Mouse (Mus musculus) heart, embryonic 12.5 days (tissue): Measurements from ENCODE around the gene Acbd4. TPM values are rescaled to one million over a fixed set of nuclear protein-coding genes. Genes with fewer than 3 reads are reported as not detected.

Experiments
- ATAC-seq: fragments of 200-750 bp; cut with Nextera tagmentation; 2 replicates; pipeline ENCODE4 v1.8.0; 2017; ENCODE audit warnings: moderate TSS enrichment, moderate library complexity; ENCODE audit not compliant: insufficient number of reproducible peaks, low FRiP score
- H3K27ac ChIP-seq: fragments of 300-500 bp; sonication (generic); 2 replicates; pipeline ENCODE4 v1.5.1; 2016; ENCODE audit warnings: mild to moderate bottlenecking, moderate library complexity; ENCODE audit not compliant: poor library complexity, severe bottlenecking
- H3K27me3 ChIP-seq: fragments of 300-500 bp; sonication (generic); replicated peaks from 2 replicates; pipeline ENCODE4 v1.6.1; 2016; ENCODE audit warnings: mild to moderate bottlenecking, moderate library complexity
- H3K36me3 ChIP-seq: fragments of 300-500 bp; sonication (generic); 2 replicates; pipeline ENCODE4 v1.6.1; 2016; ENCODE audit warnings: mild to moderate bottlenecking, moderate library complexity
- H3K4me1 ChIP-seq: fragments of 300-500 bp; sonication (generic); replicated peaks from 2 replicates; pipeline ENCODE4 v1.6.1; 2016; ENCODE audit warnings: mild to moderate bottlenecking
- H3K4me2 ChIP-seq: fragments of 300-500 bp; sonication (generic); 2 replicates; pipeline ENCODE4 v1.6.1; 2016; ENCODE audit warnings: mild to moderate bottlenecking, moderate library complexity
- H3K4me3 ChIP-seq: fragments of 300-500 bp; sonication (generic); 2 replicates; pipeline ENCODE4 v1.5.1; 2016; ENCODE audit warnings: mild to moderate bottlenecking
- H3K9ac ChIP-seq: fragments of 300-500 bp; sonication (generic); 2 replicates; pipeline ENCODE4 v1.6.1; 2016; ENCODE audit warnings: mild to moderate bottlenecking, moderate library complexity
- H3K9me3 ChIP-seq: fragments of 300-500 bp; sonication (generic); replicated peaks from 2 replicates; pipeline ENCODE4 v1.6.1; 2016; ENCODE audit warnings: mild to moderate bottlenecking, moderate library complexity
- WGBS: fragments of 180-500 bp; shearing (Covaris S2); methylation state at CpG from one replicate; pipeline ENCODE4 v1.1.7; 2016; 5-methylcytosine and 5-hydroxymethylcytosine counted together
- polyA plus RNA-seq: library from polyadenylated mRNA; unstranded; fragments of >200 nt; fragmentation: Nextera tagmentation; extraction: Ambion mirVana; gene quantifications from 2 replicates; pipeline ENCODE4 v1.2.1, GENCODE M21; 2016

Gene Acbd4
- 13.5 and 13.8 TPM in 2 replicates for polyA plus RNA-seq

- Histone ChIP-seq H3K27ac (no peak within 1 kb of the TSS), H3K27me3 (peaks cover 28% of the 10 kb centered on the region)
- ATAC-seq = peak; percentile 54
These were observed at the start of gene Acbd4, which contains the start of gene Plcd3 for GRCm38 (mm10) chr11:103101481-103101865. Gene Acbd4 (plus strand): TSS chr11:103101682. Gene Plcd3 (minus strand): TSS chr11:103101658.

GRCm38 (mm10) chr11:103052078-103052477 lies 49.4 kb upstream of the Acbd4 start:
- 85% methylated on average over 6 of the region's 6 CpGs for WGBS
- peaks cover 64% of the 10 kb centered on the region for H3K36me3 ChIP-seq
- H3K9ac ChIP-seq = 0 out of 2 replicates have a peak overlapping the region, but pooled peaks have one; percentile 31

More at GRCm38 (mm10) chr11:103101481-103101865, at the start of gene Acbd4, which contains the start of gene Plcd3:
- peaks cover 52% of the 10 kb centered on the region for H3K4me1 ChIP-seq
- H3K4me2 ChIP-seq = peak within 1 kb of the TSS; percentile 93
- WGBS = 0% methylated on average over 32 of the region's 34 CpGs
- H3K36me3 ChIP-seq = no peaks in the 10 kb centered on the region
- H3K9ac ChIP-seq = peak within 1 kb of the TSS; percentile 71
- H3K9me3 ChIP-seq = no peaks in the 10 kb centered on the region
- H3K4me3 ChIP-seq = peak within 1 kb of the TSS; percentile 67

DNA sequence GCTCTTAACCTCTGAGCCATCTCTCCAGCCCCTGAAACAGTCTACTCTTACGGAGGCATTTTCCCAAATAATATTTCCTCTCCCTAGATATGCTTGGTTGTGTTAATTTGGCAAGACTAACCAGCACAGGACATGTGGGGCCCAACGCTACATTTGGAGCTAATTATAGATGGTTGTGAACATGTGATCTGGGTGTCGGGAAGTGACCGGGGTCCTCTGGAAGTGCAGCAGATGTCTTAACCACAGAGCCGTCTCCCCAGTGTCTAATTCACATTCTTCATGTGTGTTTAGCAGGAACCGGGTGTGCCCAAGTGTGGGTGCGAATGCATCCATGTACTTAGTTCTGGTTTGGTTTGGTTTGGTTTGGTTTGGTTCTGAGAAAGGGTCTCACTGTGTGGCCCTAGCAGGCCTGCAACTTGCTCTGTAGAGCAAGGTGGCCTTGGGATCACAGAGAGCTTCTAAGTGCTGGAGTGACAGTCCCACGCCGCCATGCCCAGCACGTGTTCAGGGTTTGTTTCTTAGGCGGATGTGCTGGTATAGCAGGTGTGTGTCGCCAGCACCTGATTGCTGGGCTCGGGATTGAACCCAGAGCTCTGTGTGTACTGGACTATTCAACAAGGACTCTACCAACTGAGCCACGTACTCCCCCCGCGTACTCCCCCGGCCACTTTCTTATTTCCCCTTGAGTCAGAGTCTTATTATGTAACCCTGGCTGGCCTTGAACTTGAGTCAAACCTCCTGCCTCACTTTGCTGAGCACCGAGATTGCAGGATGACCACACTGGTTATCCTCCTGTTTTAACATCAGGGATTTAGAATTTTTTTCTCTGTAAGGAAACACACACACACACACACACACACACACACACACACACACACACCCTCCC lies 48.0 kb upstream of the Acbd4 start:
- Histone ChIP-seq H3K4me1 (peaks cover 33% of the 10 kb centered on the region), H3K27me3 (no peaks in the 10 kb centered on the region), H3K36me3 (peaks cover 72% of the 10 kb centered on the region), H3K27ac (0 out of 2 replicates have a peak overlapping the region, but pooled peaks have one; percentile 6), H3K9me3 (no peaks in the 10 kb centered on the region), H3K4me2 (no peak overlapping the region), H3K4me3 (no peak overlapping the region), H3K9ac (no peak overlapping the region)
- ATAC-seq = no peak
- 80% methylated on average over 18 of the region's 18 CpGs for WGBS

More at GRCm38 (mm10) chr11:103052078-103052477, 49.4 kb upstream of the Acbd4 start:
- 0 out of 2 replicates have a peak, but pooled peaks have one; percentile 15 for ATAC-seq
- no peak overlapping the region for H3K4me3 ChIP-seq
- peak overlapping the region; percentile 80 for H3K27ac ChIP-seq
- peaks cover 28% of the 10 kb centered on the region for H3K4me1 ChIP-seq
- no peaks in the 10 kb centered on the region for H3K9me3 ChIP-seq
- H3K4me2 ChIP-seq = no peak overlapping the region
- no peaks in the 10 kb centered on the region for H3K27me3 ChIP-seq

- Histone ChIP-seq H3K36me3 (peaks cover 82% of the 10 kb centered on the region), H3K27me3 (no peaks in the 10 kb centered on the region), H3K9ac (no peak overlapping the region), H3K4me3 (no peak overlapping the region), H3K4me2 (no peak overlapping the region), H3K27ac (no peak overlapping the region), H3K4me1 (peaks cover 38% of the 10 kb centered on the region), H3K9me3 (no peaks in the 10 kb centered on the region)
- ATAC-seq = no peak
- 50% methylated on average over 6 of the region's 6 CpGs for WGBS
These were observed 46.7 kb upstream of the Acbd4 start for GRCm38 (mm10) chr11:103054798-103055197.

- no peak overlapping the region for H3K9ac ChIP-seq
- peaks cover 29% of the 10 kb centered on the region for H3K4me1 ChIP-seq
- no peak overlapping the region for H3K4me3 ChIP-seq
- no peak for ATAC-seq
- no peak overlapping the region for H3K27ac ChIP-seq
- 94% methylated on average over 7 of the region's 7 CpGs for WGBS
- no peaks in the 10 kb centered on the region for H3K27me3 ChIP-seq
- peaks cover 89% of the 10 kb centered on the region for H3K36me3 ChIP-seq
- H3K4me2 ChIP-seq = no peak overlapping the region
- no peaks in the 10 kb centered on the region for H3K9me3 ChIP-seq
These were observed 44.8 kb upstream of the Acbd4 start for GRCm38 (mm10) chr11:103056636-103057035.

DNA sequence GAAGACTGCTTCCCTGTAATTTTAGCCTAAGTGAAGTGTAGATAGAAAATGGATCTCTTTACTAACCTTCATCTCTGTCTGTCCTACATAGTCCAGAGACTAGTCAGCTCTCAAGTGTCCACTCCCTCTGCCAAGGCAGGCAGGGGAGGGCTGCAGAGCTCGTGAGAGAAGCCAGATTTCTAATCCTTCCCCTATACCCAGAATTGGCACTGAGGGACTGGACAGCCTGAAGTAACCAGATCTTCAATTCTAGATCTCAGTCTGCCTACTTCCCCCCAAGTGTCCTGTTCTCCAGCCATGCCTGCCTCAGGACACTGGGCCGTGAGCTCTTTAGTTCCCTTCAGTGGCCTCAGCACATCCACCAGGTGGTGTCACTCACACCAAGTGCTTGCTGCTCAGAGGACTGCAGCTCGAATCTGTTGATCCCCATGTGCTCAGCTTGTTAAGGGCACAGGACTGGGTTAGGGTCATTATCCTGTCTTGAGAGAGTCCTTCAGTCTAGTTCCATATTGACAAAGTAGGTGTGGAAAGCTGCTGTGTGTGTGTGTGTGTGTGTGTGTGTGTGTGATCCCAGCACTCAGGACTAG lies 42.9 kb upstream of the Acbd4 start:
- 49% methylated on average over 3 of the region's 3 CpGs for WGBS
- peak overlapping the region; percentile 37; the same call in 1 of the 2 replicates for H3K27ac ChIP-seq
- H3K4me3 ChIP-seq = no peak overlapping the region
- H3K9ac ChIP-seq = no peak overlapping the region
- no peak overlapping the region for H3K4me2 ChIP-seq
- ATAC-seq = peak; percentile 31; the same call in 1 of the 2 replicates
- no peaks in the 10 kb centered on the region for H3K9me3 ChIP-seq
- H3K36me3 ChIP-seq = peaks cover 85% of the 10 kb centered on the region
- H3K27me3 ChIP-seq = no peaks in the 10 kb centered on the region
- H3K4me1 ChIP-seq = 0 out of 2 replicates have a peak, but pooled peaks cover 11% of the 10 kb centered on the region

GRCm38 (mm10) chr11:103066191-103067050 lies 35.1 kb upstream of the Acbd4 start:
- peaks cover 92% of the 10 kb centered on the region for H3K36me3 ChIP-seq
- ATAC-seq = no peak
- 91% methylated on average over 14 of the region's 14 CpGs for WGBS
- H3K9ac ChIP-seq = no peak overlapping the region
- H3K27me3 ChIP-seq = no peaks in the 10 kb centered on the region
- H3K27ac ChIP-seq = 0 out of 2 replicates have a peak overlapping the region, but pooled peaks have one; percentile 35
- no peak overlapping the region for H3K4me2 ChIP-seq
- no peaks in the 10 kb centered on the region for H3K9me3 ChIP-seq
- no peak overlapping the region for H3K4me3 ChIP-seq
- H3K4me1 ChIP-seq = peaks cover 19% of the 10 kb centered on the region

DNA sequence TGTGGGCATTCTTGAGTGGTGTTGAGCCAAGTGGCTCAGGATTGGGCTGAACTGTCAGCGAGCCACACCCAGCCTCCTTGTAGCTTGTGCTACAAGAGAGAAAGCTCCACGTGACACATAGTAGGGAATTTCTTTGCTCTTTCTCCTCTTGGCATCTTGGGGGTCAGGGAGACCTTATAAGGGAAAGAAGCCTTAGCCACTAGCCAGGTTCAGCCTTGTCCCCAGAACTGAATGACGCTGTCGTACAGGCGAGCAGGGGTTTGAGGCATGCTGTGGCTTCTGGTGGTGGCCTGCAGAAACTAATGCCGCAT lies 34.5 kb upstream of the Acbd4 start:
- Histone ChIP-seq H3K9me3 (no peaks in the 10 kb centered on the region), H3K4me1 (peaks cover 19% of the 10 kb centered on the region), H3K4me2 (no peak overlapping the region), H3K27me3 (no peaks in the 10 kb centered on the region), H3K27ac (peak overlapping the region; percentile 35; the same call in 1 of the 2 replicates), H3K9ac (no peak overlapping the region), H3K4me3 (no peak overlapping the region), H3K36me3 (peaks cover 90% of the 10 kb centered on the region)
- 83% methylated on average over 6 of the region's 6 CpGs for WGBS
- no peak for ATAC-seq

DNA sequence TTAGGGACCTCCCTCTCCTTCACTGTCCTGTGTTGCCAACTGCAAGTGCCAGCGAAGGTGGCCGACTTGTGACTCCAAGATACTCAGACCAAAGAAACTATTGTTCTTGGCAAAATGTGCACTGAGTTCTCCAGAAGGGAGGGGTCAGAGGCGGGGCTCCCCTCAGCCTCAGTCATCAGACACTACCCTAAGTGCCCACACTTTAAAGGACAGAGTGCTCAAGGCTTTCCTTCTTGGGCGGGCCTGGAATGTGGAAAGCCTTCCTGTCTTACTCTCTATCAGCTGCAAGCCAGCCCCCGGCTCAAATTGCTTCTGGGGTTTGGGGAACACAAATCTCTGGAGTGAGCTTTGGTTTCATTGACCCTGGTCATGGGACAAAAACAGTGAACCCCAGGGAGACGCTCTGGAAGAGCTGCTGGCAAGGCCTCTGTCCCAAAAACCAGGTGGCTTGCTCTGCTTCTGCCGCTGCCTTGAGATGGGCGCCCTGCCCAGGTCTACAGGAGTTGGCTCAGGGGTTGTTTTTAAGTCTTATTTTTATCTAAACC lies 34.0 kb upstream of the Acbd4 start:
- H3K9ac ChIP-seq = no peak overlapping the region
- no peaks in the 10 kb centered on the region for H3K9me3 ChIP-seq
- no peak overlapping the region for H3K4me3 ChIP-seq
- 46% methylated on average over 8 of the region's 8 CpGs for WGBS
- peak; percentile 76 for ATAC-seq
- peaks cover 90% of the 10 kb centered on the region for H3K36me3 ChIP-seq
- no peak overlapping the region for H3K4me2 ChIP-seq
- peak overlapping the region; percentile 35 for H3K27ac ChIP-seq
- peaks cover 19% of the 10 kb centered on the region for H3K4me1 ChIP-seq
- H3K27me3 ChIP-seq = no peaks in the 10 kb centered on the region

DNA sequence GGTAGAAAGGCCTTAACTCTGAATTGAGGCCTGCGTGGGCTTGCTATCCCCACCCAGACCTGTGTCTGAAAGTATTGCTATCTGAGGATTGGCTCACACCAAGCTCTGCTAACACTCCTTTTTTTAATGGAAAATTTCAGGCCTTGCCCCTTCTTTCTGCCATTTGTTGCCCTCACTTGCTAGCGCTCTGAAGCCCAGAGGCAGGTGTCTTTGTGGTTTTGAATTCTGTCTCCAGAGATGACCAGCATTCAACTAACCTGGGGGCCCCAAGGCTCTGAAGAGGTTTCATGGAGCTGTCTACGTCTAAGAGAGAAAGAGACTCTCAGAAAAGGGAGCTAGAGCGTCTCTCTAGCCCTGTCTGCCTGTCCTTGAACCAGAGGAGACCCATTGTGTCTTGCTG lies 33.2 kb upstream of the Acbd4 start:
- Histone ChIP-seq H3K27me3 (no peaks in the 10 kb centered on the region), H3K9ac (no peak overlapping the region), H3K27ac (peak overlapping the region; percentile 35; the same call in 1 of the 2 replicates), H3K4me1 (peaks cover 19% of the 10 kb centered on the region), H3K36me3 (peaks cover 89% of the 10 kb centered on the region), H3K4me2 (no peak overlapping the region), H3K4me3 (no peak overlapping the region), H3K9me3 (no peaks in the 10 kb centered on the region)
- ATAC-seq = no peak
- WGBS = 84% methylated on average over 4 of the region's 4 CpGs
